Mouse (Mus musculus) liver, adult (tissue): ENCODE data around the gene Auts2.

ENCODE experiments used
- GATA4 ChIP-seq: IDR thresholded peaks from 2 replicates; pipeline ENCODE4 v1.6.1; 2014; ENCODE audit warnings: mild to moderate bottlenecking, low read length; ENCODE audit not compliant: insufficient replicate concordance

The Auts2 gene

GRCm38 (mm10) chr5:132385244-132385855 lies 157.8 kb downstream of the Auts2 start:
- TF ChIP-seq GATA4, result no peak

GRCm38 (mm10) chr5:132380261-132380660 lies 162.9 kb downstream of the Auts2 start:
- TF ChIP-seq GATA4, result no peak

- TF ChIP-seq GATA4, result no peak
Observed at GRCm38 (mm10) chr5:132378977-132379376, 164.2 kb downstream of the Auts2 start.

GRCm38 (mm10) chr5:132375130-132375529 lies 168.0 kb downstream of the Auts2 start:
- no peak for TF ChIP-seq GATA4

- no peak for TF ChIP-seq GATA4
Observed at GRCm38 (mm10) chr5:132373471-132374075, 169.6 kb downstream of the Auts2 start.

GRCm38 (mm10) chr5:132372605-132373004 lies 170.5 kb downstream of the Auts2 start:
- TF ChIP-seq GATA4, result no peak

- no peak for TF ChIP-seq GATA4
Observed at GRCm38 (mm10) chr5:132368678-132369088, 174.5 kb downstream of the Auts2 start.

- no peak for TF ChIP-seq GATA4
Observed at GRCm38 (mm10) chr5:132361276-132361675, 181.9 kb downstream of the Auts2 start.

GRCm38 (mm10) chr5:132357726-132358125 lies 185.4 kb downstream of the Auts2 start:
- no peak for TF ChIP-seq GATA4

GRCm38 (mm10) chr5:132355935-132356334 lies 187.2 kb downstream of the Auts2 start:
- TF ChIP-seq GATA4, result no peak

GRCm38 (mm10) chr5:132352437-132352836 lies 190.7 kb downstream of the Auts2 start:
- no peak for TF ChIP-seq GATA4

- TF ChIP-seq GATA4, result no peak
Observed at GRCm38 (mm10) chr5:132351139-132351538, 192.0 kb downstream of the Auts2 start.

GRCm38 (mm10) chr5:132341315-132341714 lies 201.8 kb downstream of the Auts2 start:
- TF ChIP-seq GATA4, result no peak

- TF ChIP-seq GATA4, result peak; percentile 17; the same call in 1 of the 2 replicates
Observed at GRCm38 (mm10) chr5:132337677-132338076, 205.5 kb downstream of the Auts2 start.

- TF ChIP-seq GATA4, result no peak
Observed at GRCm38 (mm10) chr5:132335719-132336118, 207.4 kb downstream of the Auts2 start.

- TF ChIP-seq GATA4, result no peak
Observed at GRCm38 (mm10) chr5:132334796-132335195, 208.3 kb downstream of the Auts2 start.

- TF ChIP-seq GATA4, result peak; percentile 50; the same call in 1 of the 2 replicates
Observed at GRCm38 (mm10) chr5:132333744-132334143, 209.4 kb downstream of the Auts2 start.

GRCm38 (mm10) chr5:132332521-132332920 lies 210.6 kb downstream of the Auts2 start:
- TF ChIP-seq GATA4, result no peak
